Mouse (Mus musculus): ENCODE data around the gene Mecom. TPM values are rescaled to one million over a fixed set of nuclear protein-coding genes. Genes with fewer than 3 reads are reported as not detected.

The Mecom gene
- polyA plus RNA-seq, 1 experiment: 1.8 TPM

DNA sequence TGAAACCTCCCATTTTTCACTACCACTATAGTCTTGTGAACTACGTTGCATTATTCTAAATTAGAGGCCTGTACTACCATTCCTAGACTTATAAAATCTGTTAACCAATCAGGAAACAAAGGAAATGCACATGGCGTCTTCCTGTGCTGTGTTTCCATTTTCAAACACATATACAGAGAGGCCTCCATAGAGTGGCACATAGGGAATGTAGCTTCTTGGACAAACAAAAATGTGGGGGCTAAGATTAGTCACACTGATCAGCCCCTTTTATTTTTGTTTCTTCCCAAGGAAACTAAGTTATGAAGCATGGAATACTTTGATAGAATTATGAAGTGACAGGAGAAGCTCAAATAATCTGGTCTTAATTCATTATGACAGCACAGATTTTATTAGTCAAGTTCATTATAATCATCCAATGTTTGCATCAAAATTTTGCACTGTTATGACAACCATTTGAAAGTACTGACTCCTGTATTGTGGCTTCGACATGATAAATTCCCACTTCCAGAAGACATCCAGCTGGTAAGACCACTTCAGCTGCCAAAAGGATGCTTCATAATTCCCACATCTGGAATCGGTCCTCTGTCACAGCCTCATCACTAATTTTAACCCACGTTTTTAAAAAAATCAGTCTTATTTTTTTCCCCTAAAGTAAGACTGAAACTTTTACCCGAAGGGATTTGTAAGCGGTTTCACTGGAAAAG lies 429.1 kb downstream of the Mecom start:
- Histone ChIP-seq H3ac (ENCODE audit: control insufficient read depth, insufficient read length) (no peak overlapping the region), H3K4me2 (ENCODE audit: low read depth) (no peak overlapping the region), H3K79me2 (ENCODE audit: control insufficient read depth, insufficient read depth) (no peaks in the 10 kb centered on the region), H3K27me3 (ENCODE audit: control insufficient read depth, insufficient read depth, insufficient read length) (no peaks in the 10 kb centered on the region), H3K36me3 (ENCODE audit: control insufficient read depth, insufficient read depth) (no peaks in the 10 kb centered on the region), H3K4me3 (no peak overlapping the region)
- TF ChIP-seq MYOG (IDR thresholded peaks at IDR 0.05; ENCODE audit: control insufficient read depth in 1 of 3, insufficient read depth in 1 of 3, insufficient read length in 2 of 3, low read depth in 2 of 3): no peak
- no peak for TF ChIP-seq TCF12 (IDR thresholded peaks at IDR 0.05; ENCODE audit: insufficient read depth, poor library complexity, severe bottlenecking)
- no peak for TF ChIP-seq MYOD1 (IDR thresholded peaks at IDR 0.05; ENCODE audit: control insufficient read depth in 1 of 3, insufficient read length in 2 of 3, low read depth in 2 of 3)
- TF ChIP-seq TCF3 (IDR thresholded peaks at IDR 0.05; ENCODE audit: insufficient read length, low read depth): no peak
- no peak for TF ChIP-seq POLR2AphosphoS2 (IDR thresholded peaks at IDR 0.05; ENCODE audit: insufficient read length, low read depth)
- TF ChIP-seq SRF (IDR thresholded peaks at IDR 0.05; ENCODE audit: control insufficient read depth, insufficient read length, low read depth): no peak
- no peak for TF ChIP-seq MAX (IDR thresholded peaks at IDR 0.05; ENCODE audit: low read depth)

DNA sequence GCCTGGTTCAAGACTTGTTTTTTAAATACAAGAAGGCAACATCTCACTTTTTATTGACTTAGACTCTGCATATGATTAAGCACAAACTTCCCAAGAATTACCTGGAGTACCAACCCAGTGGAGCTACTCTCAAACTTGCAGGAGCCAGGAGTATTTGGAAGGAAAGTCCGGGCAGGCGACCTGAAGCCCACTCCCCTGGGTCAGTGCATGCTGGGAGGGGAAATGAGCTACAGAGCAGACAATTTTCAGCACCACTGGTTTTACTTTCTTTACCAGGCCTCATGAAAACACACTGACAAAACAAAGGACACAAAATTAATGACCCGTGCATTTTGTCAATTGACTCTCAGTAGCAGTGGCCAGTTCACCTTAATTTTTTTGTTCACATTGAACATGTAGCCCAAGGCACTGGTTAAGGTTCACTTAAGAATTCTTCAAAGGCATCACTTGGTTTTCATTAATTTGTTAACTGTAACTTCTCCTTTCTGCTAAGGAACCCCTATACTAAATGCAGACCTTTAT lies 434.5 kb downstream of the Mecom start:
- Histone ChIP-seq H3K79me2 (ENCODE audit: control insufficient read depth, insufficient read depth) (no peaks in the 10 kb centered on the region), H3K27me3 (ENCODE audit: control insufficient read depth, insufficient read depth, insufficient read length) (no peaks in the 10 kb centered on the region), H3K4me2 (ENCODE audit: low read depth) (no peak overlapping the region), H3K4me3 (no peak overlapping the region), H3ac (ENCODE audit: control insufficient read depth, insufficient read length) (no peak overlapping the region), H3K36me3 (ENCODE audit: control insufficient read depth, insufficient read depth) (no peaks in the 10 kb centered on the region)
- no peak for TF ChIP-seq REST (IDR thresholded peaks at IDR 0.05; ENCODE audit: insufficient read depth, insufficient read length)
- TF ChIP-seq MYOG (IDR thresholded peaks at IDR 0.05; ENCODE audit: control insufficient read depth in 1 of 3, insufficient read depth in 1 of 3, insufficient read length in 2 of 3, low read depth in 2 of 3): no peak
- no peak for TF ChIP-seq POLR2A (IDR thresholded peaks at IDR 0.05; ENCODE audit: insufficient read length, low read depth)
- no peak for TF ChIP-seq MAX (IDR thresholded peaks at IDR 0.05; ENCODE audit: low read depth)
- no peak for TF ChIP-seq TCF12 (IDR thresholded peaks at IDR 0.05; ENCODE audit: insufficient read depth, poor library complexity, severe bottlenecking)
- no peak for TF ChIP-seq MYOD1 (IDR thresholded peaks at IDR 0.05; ENCODE audit: control insufficient read depth in 1 of 3, insufficient read length in 2 of 3, low read depth in 2 of 3)
- TF ChIP-seq E2F4 (IDR thresholded peaks at IDR 0.05; ENCODE audit: insufficient read depth): no peak
- no peak for TF ChIP-seq SRF (IDR thresholded peaks at IDR 0.05; ENCODE audit: control insufficient read depth, insufficient read length, low read depth)
- TF ChIP-seq TCF3 (IDR thresholded peaks at IDR 0.05; ENCODE audit: insufficient read length, low read depth): no peak
- no peak for TF ChIP-seq USF1 (IDR thresholded peaks at IDR 0.05; ENCODE audit: low read depth)
- no peak for TF ChIP-seq CEBPB (IDR thresholded peaks at IDR 0.05; ENCODE audit: insufficient read depth, poor library complexity, severe bottlenecking)
- TF ChIP-seq POLR2AphosphoS2 (IDR thresholded peaks at IDR 0.05; ENCODE audit: insufficient read length, low read depth): no peak

DNA sequence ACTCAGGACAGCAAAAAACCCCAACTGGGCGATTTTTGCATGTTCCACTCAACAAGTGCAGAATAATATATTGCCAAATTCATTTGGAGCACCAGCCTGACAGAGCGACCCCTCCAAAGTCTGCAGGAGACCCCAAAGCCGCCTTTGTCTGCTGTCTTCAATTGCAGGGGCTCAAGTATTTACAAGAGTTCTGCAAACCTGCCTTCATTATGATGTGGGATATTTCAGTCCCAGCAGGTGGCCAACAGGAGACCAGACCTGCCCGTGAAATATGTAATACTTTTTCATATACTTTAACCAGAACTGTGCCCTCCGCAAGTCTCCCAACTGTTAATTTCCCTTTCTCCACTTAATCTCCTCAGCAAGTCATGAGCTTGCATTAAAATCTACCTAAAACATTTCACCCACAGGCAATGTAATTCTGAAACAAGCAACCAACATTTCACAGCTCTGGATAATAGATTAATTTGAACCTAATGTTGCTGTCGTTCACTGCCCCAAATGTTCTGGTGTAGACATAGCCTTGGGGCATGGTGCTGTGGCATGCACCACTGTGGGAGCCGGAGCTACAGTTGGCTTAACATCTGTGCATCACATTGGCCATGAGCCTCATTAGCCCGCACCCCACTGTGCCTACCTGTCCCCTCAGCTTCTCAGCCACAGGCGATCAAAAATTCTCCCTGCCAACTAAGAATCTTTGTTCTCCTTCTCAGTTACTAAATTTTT lies 439.7 kb downstream of the Mecom start:
- Histone ChIP-seq H3K79me2 (ENCODE audit: control insufficient read depth, insufficient read depth) (no peaks in the 10 kb centered on the region), H3K36me3 (ENCODE audit: control insufficient read depth, insufficient read depth) (no peaks in the 10 kb centered on the region), H3ac (ENCODE audit: control insufficient read depth, insufficient read length) (no peak overlapping the region), H3K4me3 (no peak overlapping the region), H3K4me2 (ENCODE audit: low read depth) (no peak overlapping the region), H3K27me3 (ENCODE audit: control insufficient read depth, insufficient read depth, insufficient read length) (no peaks in the 10 kb centered on the region)
- TF ChIP-seq TCF3 (IDR thresholded peaks at IDR 0.05; ENCODE audit: insufficient read length, low read depth) (no peak), MYOG (IDR thresholded peaks at IDR 0.05; ENCODE audit: control insufficient read depth in 1 of 3, insufficient read depth in 1 of 3, insufficient read length in 2 of 3, low read depth in 2 of 3) (no peak), USF1 (IDR thresholded peaks at IDR 0.05; ENCODE audit: low read depth) (no peak), E2F4 (IDR thresholded peaks at IDR 0.05; ENCODE audit: insufficient read depth) (no peak)

DNA sequence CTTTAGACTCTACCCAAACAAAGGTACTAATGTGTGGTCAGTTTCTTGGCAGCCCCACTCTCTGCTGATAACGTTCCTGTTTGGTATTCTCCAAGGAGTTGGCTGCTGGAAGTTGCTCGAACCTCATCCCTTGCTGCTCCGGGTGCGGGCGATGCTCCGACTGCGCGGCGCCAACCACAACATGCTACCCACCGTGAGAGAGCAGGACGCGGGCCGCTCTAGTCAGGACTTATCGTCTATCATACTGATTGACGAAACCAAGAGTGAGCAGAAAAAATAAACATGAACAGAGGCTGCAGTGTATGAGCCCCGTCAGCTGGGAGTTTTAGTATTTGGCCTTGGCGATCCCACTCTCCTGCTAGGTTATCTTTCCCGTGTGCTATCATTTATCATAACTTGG lies 441.3 kb downstream of the Mecom start:
- no peaks in the 10 kb centered on the region for H3K79me2 ChIP-seq (ENCODE audit: control insufficient read depth, insufficient read depth)
- no peaks in the 10 kb centered on the region for H3K36me3 ChIP-seq (ENCODE audit: control insufficient read depth, insufficient read depth)
- H3K4me2 ChIP-seq (ENCODE audit: low read depth): peak overlapping the region; percentile 87
- no peak for TF ChIP-seq SRF (IDR thresholded peaks at IDR 0.05; ENCODE audit: control insufficient read depth, insufficient read length, low read depth)
- H3K4me3 ChIP-seq: no peak overlapping the region
- no peaks in the 10 kb centered on the region for H3K27me3 ChIP-seq (ENCODE audit: control insufficient read depth, insufficient read depth, insufficient read length)
- no peak overlapping the region for H3ac ChIP-seq (ENCODE audit: control insufficient read depth, insufficient read length)

DNA sequence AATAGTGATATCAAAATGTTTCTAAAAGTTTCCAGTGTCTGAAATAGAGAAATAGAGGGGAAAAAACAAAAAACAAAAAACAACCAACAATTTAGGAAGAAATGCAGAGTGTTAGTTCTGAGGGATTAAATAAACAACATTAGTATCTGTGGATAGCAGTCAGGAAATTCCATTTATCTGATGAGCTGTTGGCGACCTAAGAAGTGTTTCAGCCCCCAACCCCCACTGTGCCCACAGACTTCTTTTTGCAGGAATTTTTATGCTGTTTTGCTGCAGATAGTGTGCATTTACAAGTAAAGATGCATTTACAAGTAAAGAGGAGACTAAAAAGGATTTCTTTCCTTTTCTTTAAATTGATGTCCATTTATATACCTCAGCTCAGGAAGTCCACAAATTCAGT lies 441.9 kb downstream of the Mecom start:
- no peaks in the 10 kb centered on the region for H3K36me3 ChIP-seq (ENCODE audit: control insufficient read depth, insufficient read depth)
- H3K27me3 ChIP-seq (ENCODE audit: control insufficient read depth, insufficient read depth, insufficient read length): no peaks in the 10 kb centered on the region
- no peak for TF ChIP-seq POLR2AphosphoS2 (IDR thresholded peaks at IDR 0.05; ENCODE audit: insufficient read length, low read depth)
- TF ChIP-seq POLR2A (IDR thresholded peaks at IDR 0.05; ENCODE audit: insufficient read length, low read depth): no peak
- no peak for TF ChIP-seq E2F4 (IDR thresholded peaks at IDR 0.05; ENCODE audit: insufficient read depth)
- no peak for TF ChIP-seq TCF3 (IDR thresholded peaks at IDR 0.05; ENCODE audit: insufficient read length, low read depth)
- no peak for TF ChIP-seq USF1 (IDR thresholded peaks at IDR 0.05; ENCODE audit: low read depth)
- TF ChIP-seq MYOD1 (IDR thresholded peaks at IDR 0.05; ENCODE audit: control insufficient read depth in 1 of 3, insufficient read length in 2 of 3, low read depth in 2 of 3): no peak
- TF ChIP-seq TCF12 (IDR thresholded peaks at IDR 0.05; ENCODE audit: insufficient read depth, poor library complexity, severe bottlenecking): no peak
- no peak for TF ChIP-seq MYOG (IDR thresholded peaks at IDR 0.05; ENCODE audit: control insufficient read depth in 1 of 3, insufficient read depth in 1 of 3, insufficient read length in 2 of 3, low read depth in 2 of 3)
- TF ChIP-seq SRF (IDR thresholded peaks at IDR 0.05; ENCODE audit: control insufficient read depth, insufficient read length, low read depth): no peak
- no peak for TF ChIP-seq CEBPB (IDR thresholded peaks at IDR 0.05; ENCODE audit: insufficient read depth, poor library complexity, severe bottlenecking)
- TF ChIP-seq MAX (IDR thresholded peaks at IDR 0.05; ENCODE audit: low read depth): no peak
- TF ChIP-seq REST (IDR thresholded peaks at IDR 0.05; ENCODE audit: insufficient read depth, insufficient read length): no peak
- no peaks in the 10 kb centered on the region for H3K79me2 ChIP-seq (ENCODE audit: control insufficient read depth, insufficient read depth)
- H3ac ChIP-seq (ENCODE audit: control insufficient read depth, insufficient read length): no peak overlapping the region
- H3K4me3 ChIP-seq: peak overlapping the region; percentile 4
- H3K4me2 ChIP-seq (ENCODE audit: low read depth): peak overlapping the region; percentile 87
